Mouse (Mus musculus): ENCODE measurements around the gene Iffo2. TPM values are rescaled to one million over a fixed set of nuclear protein-coding genes. Genes with fewer than 3 reads are reported as not detected.

Iffo2 gene
- polyA plus RNA-seq, 2 experiments, result 5.8 to 8.8 TPM

- Histone ChIP-seq H3K36me3 (ENCODE audit: control insufficient read depth, insufficient read depth, low read length) (0 out of 2 replicates have a peak, but pooled peaks cover 2% of the 10 kb centered on the region), H3K27ac (replicated peaks; ENCODE audit: low read depth, low read length) (peak overlapping the region; percentile 82), H3K4me2 (replicated peaks; ENCODE audit: low read depth, low read length, severe bottlenecking) (peak overlapping the region; percentile 39), H3K9me3 (ENCODE audit: control insufficient read depth, low read length) (no peaks in the 10 kb centered on the region), H3K4me3 (replicated peaks; ENCODE audit: low read length) (peak overlapping the region; percentile 17), H3K9ac (ENCODE audit: low read depth, low read length, severe bottlenecking) (peak overlapping the region; percentile 55), H3K27me3 (ENCODE audit: control insufficient read depth, insufficient read depth, low read length) (no peaks in the 10 kb centered on the region), H3K4me1 (ENCODE audit: control insufficient read depth, insufficient read depth, low read length) (peaks cover 56% of the 10 kb centered on the region)
- 2% methylated on average over 15 of the region's 15 CpGs for WGBS
- DNase-seq (ENCODE audit: low spot score), result peak; percentile 66
- ATAC-seq (ENCODE audit: low FRiP score, low read depth), result peak; percentile 75
- TF ChIP-seq POLR2A (IDR thresholded peaks at IDR 0.05; ENCODE audit: borderline replicate concordance, extremely low read depth, insufficient read depth, insufficient read length), result no peak
Measured at GRCm38 (mm10) chr4:139580663-139581336, 50.5 kb downstream of the Iffo2 start.

DNA sequence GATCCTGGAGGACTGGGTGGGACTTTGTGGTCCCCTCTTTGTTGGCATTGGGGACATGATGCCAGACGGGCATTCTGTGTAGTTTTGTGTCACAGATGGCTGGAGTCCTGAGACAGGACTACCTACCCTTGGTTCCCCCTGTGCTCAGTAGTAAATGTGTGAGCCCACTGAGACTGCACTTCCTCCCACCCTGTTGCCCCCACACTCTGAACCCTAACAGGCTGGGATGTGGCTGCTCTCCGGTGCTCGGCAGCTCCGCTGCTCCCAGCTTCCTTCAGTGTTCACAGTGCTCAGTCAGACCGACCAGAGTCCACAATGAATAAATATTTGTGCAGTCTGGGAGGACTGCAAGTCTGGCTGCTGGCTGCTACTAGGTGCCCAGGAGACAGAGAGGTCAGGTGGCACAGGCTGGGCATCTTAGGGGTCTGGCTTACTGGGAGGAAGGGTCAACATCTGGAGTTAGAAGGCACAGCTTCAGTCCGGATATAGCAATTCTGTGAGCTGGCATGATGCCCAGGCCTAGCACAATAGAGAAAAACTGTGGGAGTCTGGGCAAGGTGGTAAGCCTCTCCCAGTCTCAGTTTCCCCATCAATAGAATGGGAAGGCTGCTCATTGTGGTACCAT, 51.2 kb downstream of the Iffo2 start:
- H3K9me3 ChIP-seq (ENCODE audit: control insufficient read depth, low read length), result no peaks in the 10 kb centered on the region
- no peak for ATAC-seq (ENCODE audit: low FRiP score, low read depth)
- H3K9ac ChIP-seq (ENCODE audit: low read depth, low read length, severe bottlenecking), result peak overlapping the region; percentile 55
- peak; percentile 54 for DNase-seq (ENCODE audit: low spot score)
- TF ChIP-seq POLR2A (IDR thresholded peaks at IDR 0.05; ENCODE audit: borderline replicate concordance, extremely low read depth, insufficient read depth, insufficient read length), result no peak
- no peaks in the 10 kb centered on the region for H3K27me3 ChIP-seq (ENCODE audit: control insufficient read depth, insufficient read depth, low read length)
- H3K4me2 ChIP-seq (replicated peaks; ENCODE audit: low read depth, low read length, severe bottlenecking), result peak overlapping the region; percentile 39
- H3K27ac ChIP-seq (replicated peaks; ENCODE audit: low read depth, low read length), result peak overlapping the region; percentile 82
- 0 out of 2 replicates have a peak, but pooled peaks cover 2% of the 10 kb centered on the region for H3K36me3 ChIP-seq (ENCODE audit: control insufficient read depth, insufficient read depth, low read length)
- 22% methylated on average over 6 of the region's 6 CpGs for WGBS
- peak overlapping the region; percentile 17; the same call in 1 of the 2 replicates for H3K4me3 ChIP-seq (replicated peaks; ENCODE audit: low read length)
- H3K4me1 ChIP-seq (ENCODE audit: control insufficient read depth, insufficient read depth, low read length), result peaks cover 48% of the 10 kb centered on the region

- Histone ChIP-seq H3K4me1 (ENCODE audit: control insufficient read depth, insufficient read depth, low read length) (peaks cover 43% of the 10 kb centered on the region), H3K9me3 (ENCODE audit: control insufficient read depth, low read length) (no peaks in the 10 kb centered on the region), H3K4me2 (replicated peaks; ENCODE audit: low read depth, low read length, severe bottlenecking) (no peak overlapping the region), H3K4me3 (replicated peaks; ENCODE audit: low read length) (no peak overlapping the region), H3K36me3 (ENCODE audit: control insufficient read depth, insufficient read depth, low read length) (0 out of 2 replicates have a peak, but pooled peaks cover 2% of the 10 kb centered on the region), H3K27me3 (ENCODE audit: control insufficient read depth, insufficient read depth, low read length) (no peaks in the 10 kb centered on the region), H3K9ac (ENCODE audit: low read depth, low read length, severe bottlenecking) (no peak overlapping the region), H3K27ac (replicated peaks; ENCODE audit: low read depth, low read length) (no peak overlapping the region)
- DNase-seq (ENCODE audit: low spot score), result no peak
- 83% methylated on average over 6 of the region's 6 CpGs for WGBS
- no peak for ATAC-seq (ENCODE audit: low FRiP score, low read depth)
- TF ChIP-seq POLR2A (IDR thresholded peaks at IDR 0.05; ENCODE audit: borderline replicate concordance, extremely low read depth, insufficient read depth, insufficient read length), result no peak
Measured at GRCm38 (mm10) chr4:139582346-139582745, 52.0 kb downstream of the Iffo2 start.

DNA sequence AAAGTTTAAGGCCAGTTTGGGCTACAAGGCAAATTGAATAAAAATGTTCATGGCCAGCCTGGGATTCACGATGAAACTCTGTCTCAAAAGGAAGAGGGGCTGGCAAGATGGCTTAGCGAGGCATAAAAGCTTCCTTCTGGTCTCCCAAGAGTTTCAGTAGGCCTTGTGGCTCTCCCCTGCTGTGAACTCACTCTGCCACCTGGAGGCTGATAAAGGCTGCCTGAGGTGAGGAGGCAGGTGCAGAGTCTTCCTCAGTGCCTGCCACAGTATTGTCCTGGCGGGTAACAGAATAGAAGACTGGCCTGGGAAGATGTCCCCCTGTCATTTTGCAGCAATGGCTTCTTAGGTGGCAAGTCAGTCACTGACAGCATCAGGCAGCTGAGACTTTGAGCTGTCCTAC, 52.6 kb downstream of the Iffo2 start:
- no peak for TF ChIP-seq POLR2A (IDR thresholded peaks at IDR 0.05; ENCODE audit: borderline replicate concordance, extremely low read depth, insufficient read depth, insufficient read length)
- 53% methylated on average over 3 of the region's 3 CpGs for WGBS
- Histone ChIP-seq H3K27ac (replicated peaks; ENCODE audit: low read depth, low read length) (no peak overlapping the region), H3K9ac (ENCODE audit: low read depth, low read length, severe bottlenecking) (no peak overlapping the region), H3K4me3 (replicated peaks; ENCODE audit: low read length) (no peak overlapping the region), H3K4me2 (replicated peaks; ENCODE audit: low read depth, low read length, severe bottlenecking) (no peak overlapping the region), H3K4me1 (ENCODE audit: control insufficient read depth, insufficient read depth, low read length) (peaks cover 43% of the 10 kb centered on the region), H3K27me3 (ENCODE audit: control insufficient read depth, insufficient read depth, low read length) (no peaks in the 10 kb centered on the region), H3K36me3 (ENCODE audit: control insufficient read depth, insufficient read depth, low read length) (0 out of 2 replicates have a peak, but pooled peaks cover 2% of the 10 kb centered on the region), H3K9me3 (ENCODE audit: control insufficient read depth, low read length) (no peaks in the 10 kb centered on the region)
- ATAC-seq (ENCODE audit: low FRiP score, low read depth) (no peak), DNase-seq (ENCODE audit: low spot score) (no peak)

DNA sequence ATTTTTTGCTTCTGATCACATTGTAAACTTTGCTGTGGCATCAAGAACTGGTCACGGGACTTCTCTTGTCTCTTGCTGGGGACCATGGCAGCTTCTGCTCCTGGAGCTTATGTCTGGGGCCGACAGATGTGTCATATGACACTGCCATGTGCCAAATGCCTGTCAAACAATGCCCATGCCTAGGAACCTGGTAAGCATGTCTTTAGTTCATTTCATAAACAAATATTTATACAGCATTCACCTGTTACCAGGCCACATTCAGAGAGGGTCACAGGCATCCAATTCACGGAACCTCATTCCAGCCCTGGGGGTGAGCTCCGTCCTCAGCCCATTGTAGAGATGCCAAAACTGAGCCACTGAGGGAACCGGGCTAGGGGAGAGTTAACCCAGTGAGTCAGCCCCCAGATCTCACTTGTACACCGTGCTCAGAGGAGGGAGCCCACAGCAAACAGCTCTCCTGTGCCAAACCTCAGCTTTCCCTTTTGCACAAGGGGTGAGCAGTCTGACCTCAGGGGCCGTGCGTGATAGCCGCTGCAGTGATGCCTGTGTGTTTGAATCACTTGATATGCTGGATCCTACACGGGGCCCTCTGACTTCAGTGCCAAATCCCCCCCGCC, 53.4 kb downstream of the Iffo2 start:
- Histone ChIP-seq H3K4me1 (ENCODE audit: control insufficient read depth, insufficient read depth, low read length) (peaks cover 41% of the 10 kb centered on the region), H3K27me3 (ENCODE audit: control insufficient read depth, insufficient read depth, low read length) (no peaks in the 10 kb centered on the region), H3K9ac (ENCODE audit: low read depth, low read length, severe bottlenecking) (no peak overlapping the region), H3K36me3 (ENCODE audit: control insufficient read depth, insufficient read depth, low read length) (0 out of 2 replicates have a peak, but pooled peaks cover 2% of the 10 kb centered on the region), H3K27ac (replicated peaks; ENCODE audit: low read depth, low read length) (no peak overlapping the region), H3K9me3 (ENCODE audit: control insufficient read depth, low read length) (no peaks in the 10 kb centered on the region), H3K4me2 (replicated peaks; ENCODE audit: low read depth, low read length, severe bottlenecking) (no peak overlapping the region), H3K4me3 (replicated peaks; ENCODE audit: low read length) (no peak overlapping the region)
- DNase-seq (ENCODE audit: low spot score) (no peak), ATAC-seq (ENCODE audit: low FRiP score, low read depth) (no peak)
- TF ChIP-seq POLR2A (IDR thresholded peaks at IDR 0.05; ENCODE audit: borderline replicate concordance, extremely low read depth, insufficient read depth, insufficient read length), result no peak
- 79% methylated on average over 10 of the region's 11 CpGs for WGBS

Measured in limb, embryonic 14.5 days (tissue).